Mouse (Mus musculus) ES-CJ7 (cell line): ENCODE results near the gene Zfp128.
"Not testable (repeated sequence)": the region's sequence is repeated elsewhere in the genome, so short reads cannot be mapped to it uniquely, and the experiment has no call there.

Source experiments
- DNase-seq: peaks from one replicate; pipeline ENCODE4 v3.0.0; 2011; ENCODE audit warnings: low read depth, low spot score

Zfp128 gene

GRCm38 (mm10) chr7:12921705-12922465, 40.9 kb downstream of the Zfp128 start, which contains the start of gene Rps5:
Gene Rps5 (plus strand): TSS chr7:12922290.
- DNase-seq, result peak; percentile 100

- no peak for DNase-seq
Measured at GRCm38 (mm10) chr7:12922729-12923128, 41.8 kb downstream of the Zfp128 start.

- no peak for DNase-seq
Measured at GRCm38 (mm10) chr7:12926316-12926715, 45.3 kb downstream of the Zfp128 start.

- peak; percentile 71 for DNase-seq
Measured at GRCm38 (mm10) chr7:12927191-12927680, 46.3 kb downstream of the Zfp128 start, which contains the start of gene Rnf225. Gene Rnf225 (plus strand): TSS chr7:12927416.

DNA sequence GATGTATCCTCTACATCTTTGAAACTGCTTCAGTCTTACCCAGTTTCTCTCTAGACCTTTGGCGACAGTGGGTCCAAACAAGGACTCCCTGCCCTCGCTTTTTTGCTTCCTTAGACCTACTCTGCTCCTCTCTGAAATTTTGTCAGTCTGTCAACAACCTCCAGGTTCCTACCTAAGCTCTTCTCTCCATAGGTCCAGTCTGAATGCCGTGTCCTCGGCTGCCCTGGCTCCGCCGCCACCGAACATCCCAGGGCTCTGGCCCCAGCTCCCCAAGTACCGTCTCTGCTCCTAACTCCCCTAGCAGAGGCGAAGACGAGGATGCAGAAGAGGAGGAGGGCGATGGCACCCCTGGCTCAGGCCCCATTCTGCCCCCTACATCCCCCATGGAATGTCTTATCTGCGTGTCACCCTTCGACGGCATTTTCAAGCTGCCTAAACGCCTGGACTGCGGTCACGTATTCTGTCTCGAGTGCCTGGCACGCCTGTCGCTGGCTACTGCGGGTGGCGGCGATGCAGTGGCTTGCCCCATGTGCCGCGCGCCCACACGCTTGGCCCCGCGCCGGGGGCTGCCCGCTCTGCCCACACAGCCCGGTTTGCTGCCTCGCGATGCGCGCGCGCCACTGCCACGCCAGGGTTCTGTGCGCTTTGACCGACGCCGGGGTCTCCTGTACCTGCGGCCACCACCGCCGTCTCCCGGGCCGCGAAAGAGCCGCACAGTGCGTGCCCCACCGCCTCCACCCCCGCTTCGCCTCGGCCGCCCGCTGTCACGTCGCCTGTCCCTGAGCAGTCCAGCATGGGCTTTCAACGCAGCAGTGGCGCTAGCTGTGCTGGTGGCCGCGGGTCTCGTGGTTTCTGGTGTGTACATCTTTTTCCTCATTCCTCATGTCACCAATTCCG, 47.0 kb downstream of the Zfp128 start:
- peak; percentile 42 for DNase-seq

GRCm38 (mm10) chr7:12933615-12934140, 52.7 kb downstream of the Zfp128 start:
- peak; percentile 55 for DNase-seq

- no peak for DNase-seq
Measured at GRCm38 (mm10) chr7:12934808-12935207, 53.8 kb downstream of the Zfp128 start.

GRCm38 (mm10) chr7:12937254-12937803, 56.4 kb downstream of the Zfp128 start:
- not testable (repeated sequence) for DNase-seq

DNA sequence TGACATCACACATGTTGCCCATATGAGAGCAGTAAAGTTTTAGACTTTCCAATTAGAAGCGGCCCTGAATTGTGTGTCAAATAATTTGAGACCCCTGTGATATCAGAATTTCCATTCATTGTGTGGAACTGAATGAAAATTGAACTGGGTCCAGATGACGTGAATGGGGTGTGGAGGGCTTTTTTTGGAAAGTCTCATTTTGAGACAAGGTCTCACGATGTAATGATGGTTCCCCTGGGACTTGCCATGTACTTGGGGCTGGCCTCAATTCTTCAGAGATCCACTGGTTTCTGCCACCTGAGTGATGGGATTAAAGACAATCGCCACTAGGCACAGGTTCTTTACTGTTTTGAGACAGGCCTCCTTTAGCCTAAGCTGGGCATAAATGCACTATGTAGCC, 59.6 kb downstream of the Zfp128 start:
- DNase-seq, result no peak
